Mouse (Mus musculus) layer of hippocampus, adult 9-11 months (tissue): ENCODE measurements at regions not wholly inside any gene's neighbourhood (a gene's known extent, or its start where the extent isn't known, plus 50 kb on each side); places are given as distances from the start of the nearest gene placed in this dataset.
A peak's percentile ranks its signal among the peaks of the same experiment; 100 is the strongest.

Source experiments
- DNase-seq: peaks from one replicate; pipeline ENCODE4 v3.0.0; 2022

DNA sequence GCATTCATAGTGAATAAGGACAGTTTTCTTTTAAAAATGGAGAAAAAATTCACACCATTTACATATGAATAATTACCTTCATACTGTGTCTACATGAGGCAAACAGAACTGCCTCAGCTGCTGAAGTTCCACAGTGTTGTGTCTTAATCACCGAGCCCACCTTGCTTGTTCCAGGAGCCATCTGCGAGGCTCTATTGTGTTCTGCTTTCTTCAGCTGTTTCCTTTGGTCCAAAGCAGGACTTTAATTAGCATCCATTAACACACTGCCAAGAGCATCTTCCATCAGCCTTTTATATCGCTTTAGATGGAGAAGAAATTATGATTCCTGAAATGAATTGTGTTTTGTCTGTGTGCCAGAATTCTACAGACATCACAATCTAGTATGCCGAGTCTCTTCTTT is 3423.1 kb upstream of the Lrrc6 start:
- DNase-seq: peak; percentile 54

DNA sequence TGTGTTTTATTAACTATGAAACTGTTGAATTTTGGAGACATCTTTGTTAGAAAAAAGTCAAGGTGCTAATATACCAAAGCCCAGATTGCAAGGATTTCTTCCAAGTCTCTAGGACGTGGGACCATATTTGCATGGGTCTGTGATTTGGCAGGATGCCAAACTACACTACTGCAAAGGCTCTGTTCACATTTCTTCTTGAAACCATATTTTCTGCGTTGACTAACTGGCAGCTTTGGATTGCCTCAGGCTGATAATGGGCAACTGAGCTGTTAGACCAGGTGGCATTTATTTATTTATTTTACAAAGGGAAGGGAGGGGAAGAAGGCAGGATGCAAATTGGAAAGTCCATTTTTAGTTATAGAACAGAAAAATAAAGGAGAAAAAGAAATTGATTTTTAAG is 3422.6 kb upstream of the Lrrc6 start:
- DNase-seq: peak; percentile 20

DNA sequence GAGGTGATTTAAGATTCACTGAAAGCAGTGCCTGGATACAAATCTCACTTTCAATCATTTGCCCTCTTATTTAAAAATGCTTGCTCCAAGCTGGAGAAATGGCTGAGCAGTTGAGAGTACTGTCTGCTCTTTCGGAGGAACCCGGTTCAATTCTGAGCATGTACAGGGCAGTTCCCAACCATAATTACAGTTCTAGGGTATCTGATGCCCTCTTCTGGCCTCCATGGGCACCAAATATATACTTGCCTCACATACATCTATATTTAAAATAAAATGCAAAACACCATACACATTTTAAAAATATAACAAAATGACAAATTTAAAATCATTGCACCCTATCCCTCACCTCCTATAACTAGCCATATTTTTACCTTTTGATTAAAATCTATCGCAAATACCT is 3421.5 kb upstream of the Lrrc6 start:
- no peak for DNase-seq

DNA sequence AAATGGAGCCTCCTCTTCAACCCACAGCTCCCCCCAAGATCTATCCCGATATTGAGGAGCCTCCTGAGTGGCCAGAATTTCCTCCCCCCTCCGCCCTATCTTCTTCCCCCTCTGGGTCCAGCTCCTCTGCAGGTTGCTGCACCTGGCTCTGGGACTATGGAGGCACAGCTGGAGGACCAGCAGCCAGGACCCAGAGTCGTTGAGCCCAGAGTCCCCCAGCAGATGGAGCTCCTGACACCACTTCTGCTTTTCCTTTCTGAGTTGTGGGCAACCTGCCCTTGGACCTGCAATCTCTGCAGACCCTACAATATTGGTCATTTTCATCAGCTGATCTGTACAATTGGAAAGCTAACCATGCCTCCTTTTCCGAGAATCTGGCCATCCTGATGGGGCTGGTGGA is 3385.1 kb upstream of the Lrrc6 start:
- no peak for DNase-seq

DNA sequence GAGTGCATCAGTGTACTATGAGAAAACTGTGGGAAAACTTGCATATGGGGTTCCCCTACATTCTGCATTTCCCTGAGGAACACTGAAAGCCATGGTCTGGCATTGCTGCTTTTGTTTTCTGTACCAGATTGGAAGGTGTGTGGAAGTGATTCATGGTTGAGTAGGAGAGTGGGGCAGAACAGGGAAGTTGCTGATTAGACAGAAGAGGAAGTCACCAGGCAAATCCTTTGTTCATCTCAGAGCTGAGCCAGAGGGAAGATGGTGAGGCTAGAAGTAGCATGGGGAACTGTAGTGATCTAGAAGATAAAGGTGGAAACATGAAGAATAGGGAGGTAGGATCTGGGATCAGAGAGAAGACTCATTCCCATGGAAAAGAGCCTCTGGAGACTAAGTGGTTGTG is 3377.8 kb upstream of the Lrrc6 start:
- DNase-seq: no peak

DNA sequence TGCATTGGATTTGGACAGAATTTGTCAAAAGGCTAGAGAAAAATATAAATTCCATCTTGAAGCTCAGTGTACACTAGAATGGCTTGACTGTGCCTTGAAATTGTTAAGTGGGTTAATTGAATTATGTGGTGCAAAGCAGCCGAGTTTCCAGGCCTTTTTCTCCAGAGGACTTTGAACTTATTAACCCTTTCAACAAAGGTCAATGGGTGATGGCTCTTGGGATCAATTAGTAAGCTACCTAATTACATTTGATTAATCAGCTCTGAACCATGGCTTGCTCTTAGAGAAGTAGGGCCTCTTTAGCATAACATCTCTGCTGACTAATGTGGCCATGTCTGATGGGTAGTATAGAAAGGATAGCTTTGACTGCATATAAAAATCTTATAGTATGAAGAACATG is 3352.8 kb upstream of the Lrrc6 start:
- DNase-seq: no peak

DNA sequence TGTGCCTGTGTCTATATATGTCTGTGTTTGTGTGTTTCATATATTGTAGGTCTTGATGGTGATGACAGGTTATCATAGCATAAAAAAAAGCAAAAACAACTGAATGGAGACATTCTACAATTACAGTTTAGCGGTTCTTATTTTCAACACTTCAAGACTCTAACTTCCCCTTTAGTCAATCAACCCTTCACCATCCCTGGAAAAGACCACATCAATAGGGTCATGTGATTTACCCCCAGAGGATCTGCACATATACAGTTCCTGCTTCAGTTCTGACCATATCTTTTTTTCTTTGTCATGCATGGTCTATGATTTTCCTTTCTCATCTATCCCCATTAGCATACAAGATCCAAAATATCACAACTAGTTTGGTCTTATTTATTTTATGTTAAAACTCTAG is 3348.9 kb upstream of the Lrrc6 start:
- DNase-seq: no peak
